Mouse (Mus musculus) retina, postnatal 7 days (tissue): ENCODE results near the gene Zfy2.

ENCODE experiments used
- DNase-seq: peaks from one replicate; pipeline ENCODE4 v3.0.0-alpha.2; 2012; ENCODE audit warnings: low read depth, low spot score

The Zfy2 gene

GRCm38 (mm10) chrY:2170309-2170708, at the start of gene Zfy2:
Zfy2 (minus strand) TSS chrY:2170409.
- DNase-seq, result no peak
